Mouse (Mus musculus): ENCODE measurements at regions not wholly inside any gene's neighbourhood (a gene's known extent, or its start where the extent isn't known, plus 50 kb on each side); places are given as distances from the start of the nearest gene placed in this dataset.
"Not testable (repeated sequence)": the region's sequence is repeated elsewhere in the genome, so short reads cannot be mapped to it uniquely, and the experiment has no call there.

GRCm38 (mm10) chr2:100918122-100918521, 706.4 kb upstream of the Rag2 start:
- DNase-seq = no peak

GRCm38 (mm10) chr2:100919537-100920212, 704.8 kb upstream of the Rag2 start:
- no peak for DNase-seq

GRCm38 (mm10) chr2:100948632-100949031, 675.9 kb upstream of the Rag2 start:
- DNase-seq = not testable (repeated sequence)

GRCm38 (mm10) chr2:100959412-100959811, 665.1 kb upstream of the Rag2 start:
- no peak for DNase-seq

- DNase-seq = no peak
Observed at GRCm38 (mm10) chr2:100964584-100964983, 659.9 kb upstream of the Rag2 start.

GRCm38 (mm10) chr2:100977202-100977601, 647.3 kb upstream of the Rag2 start:
- no peak for DNase-seq

- no peak for DNase-seq
Observed at GRCm38 (mm10) chr2:100982362-100982761, 642.2 kb upstream of the Rag2 start.

- DNase-seq = no peak
Observed at GRCm38 (mm10) chr2:101015353-101015752, 609.2 kb upstream of the Rag2 start.

- DNase-seq = no peak
Observed at GRCm38 (mm10) chr2:101019384-101019783, 605.1 kb upstream of the Rag2 start.

- DNase-seq = no peak
Observed at GRCm38 (mm10) chr2:101021515-101021914, 603.0 kb upstream of the Rag2 start.

- DNase-seq = no peak
Observed at GRCm38 (mm10) chr2:101043050-101043449, 581.5 kb upstream of the Rag2 start.

GRCm38 (mm10) chr2:101062939-101063338, 561.6 kb upstream of the Rag2 start:
- DNase-seq = no peak

- DNase-seq = no peak
Observed at GRCm38 (mm10) chr2:101074990-101075389, 549.5 kb upstream of the Rag2 start.

- no peak for DNase-seq
Observed at GRCm38 (mm10) chr2:101080231-101080630, 544.3 kb upstream of the Rag2 start.

- no peak for DNase-seq
Observed at GRCm38 (mm10) chr2:101083813-101084212, 540.7 kb upstream of the Rag2 start.

- no peak for DNase-seq
Observed at GRCm38 (mm10) chr2:101084648-101085047, 539.9 kb upstream of the Rag2 start.

- no peak for DNase-seq
Observed at GRCm38 (mm10) chr2:101107183-101107872, 517.2 kb upstream of the Rag2 start.

- DNase-seq = no peak
Observed at GRCm38 (mm10) chr2:101136867-101137266, 487.7 kb upstream of the Rag2 start.

GRCm38 (mm10) chr2:101139931-101140330, 484.6 kb upstream of the Rag2 start:
- no peak for DNase-seq

- no peak for DNase-seq
Observed at GRCm38 (mm10) chr2:101156755-101157271, 467.7 kb upstream of the Rag2 start.

GRCm38 (mm10) chr2:101159276-101159675, 465.2 kb upstream of the Rag2 start:
- peak; percentile 6 for DNase-seq

GRCm38 (mm10) chr2:101165942-101166341, 458.6 kb upstream of the Rag2 start:
- DNase-seq = no peak

GRCm38 (mm10) chr2:101172806-101173205, 451.7 kb upstream of the Rag2 start:
- no peak for DNase-seq

- DNase-seq = no peak
Observed at GRCm38 (mm10) chr2:101175124-101175523, 449.4 kb upstream of the Rag2 start.

Data from lung, postnatal 14 days (tissue).